Mouse (Mus musculus) stomach, embryonic 15.5 days (tissue): ENCODE measurements around the gene Krt76. TPM values are rescaled to one million over a fixed set of nuclear protein-coding genes. Genes with fewer than 3 reads are reported as not detected.

Experiments used
- ATAC-seq: fragments of 200-750 bp; cut with Nextera tagmentation; 2 replicates; pipeline ENCODE4 v1.8.0; 2017; ENCODE audit warnings: low read depth, moderate number of reproducible peaks, moderate TSS enrichment; ENCODE audit not compliant: insufficient read depth, low FRiP score
- H3K27ac ChIP-seq: fragments of 300-500 bp; sonication (generic); 2 replicates; pipeline ENCODE4 v1.5.1; 2015; ENCODE audit warnings: mild to moderate bottlenecking, inconsistent platforms
- H3K27me3 ChIP-seq: fragments of 300-500 bp; sonication (generic); replicated peaks from 2 replicates; pipeline ENCODE4 v1.6.1; 2015; ENCODE audit warnings: inconsistent platforms
- H3K36me3 ChIP-seq: fragments of 300-500 bp; sonication (generic); 2 replicates; pipeline ENCODE4 v1.6.1; 2015; ENCODE audit warnings: inconsistent platforms
- H3K4me1 ChIP-seq: fragments of 300-500 bp; sonication (generic); 2 replicates; pipeline ENCODE4 v1.6.1; 2015; ENCODE audit warnings: inconsistent platforms
- H3K4me2 ChIP-seq: fragments of 300-500 bp; sonication (generic); 2 replicates; pipeline ENCODE4 v1.6.1; 2015; ENCODE audit warnings: mild to moderate bottlenecking, inconsistent platforms
- H3K4me3 ChIP-seq: fragments of 300-500 bp; sonication (generic); replicated peaks from 2 replicates; pipeline ENCODE4 v1.5.1; 2015; ENCODE audit warnings: inconsistent platforms
- H3K9ac ChIP-seq: fragments of 300-500 bp; sonication (generic); 2 replicates; pipeline ENCODE4 v1.6.1; 2015; ENCODE audit warnings: inconsistent platforms
- H3K9me3 ChIP-seq: fragments of 300-500 bp; sonication (generic); 2 replicates; pipeline ENCODE4 v1.6.1; 2016; ENCODE audit warnings: inconsistent platforms
- WGBS: fragments of 180-500 bp; shearing (Covaris S2); methylation state at CpG from one replicate; pipeline ENCODE4 v1.1.7; 2015; 5-methylcytosine and 5-hydroxymethylcytosine counted together
- polyA plus RNA-seq: library from polyadenylated mRNA; unstranded; fragments of >200 nt; fragmentation: Nextera tagmentation; extraction: Ambion mirVana; gene quantifications from 2 replicates; pipeline ENCODE4 v1.2.1, GENCODE M21; 2015

The Krt76 gene
- not detected in 2 replicates for polyA plus RNA-seq

- Histone ChIP-seq H3K9ac (no peak within 1 kb of the TSS), H3K36me3 (no peaks in the 10 kb centered on the region), H3K9me3 (no peaks in the 10 kb centered on the region), H3K4me2 (no peak within 1 kb of the TSS), H3K4me1 (no peaks in the 10 kb centered on the region), H3K27me3 (no peaks in the 10 kb centered on the region), H3K27ac (no peak within 1 kb of the TSS), H3K4me3 (no peak within 1 kb of the TSS)
- ATAC-seq = no peak
- WGBS = 55% methylated on average over 4 of the region's 4 CpGs
Observed at GRCm38 (mm10) chr15:101892820-101893219, at the start of gene Krt76. Gene Krt76, minus strand, starts transcription at chr15:101892920.

- no peak overlapping the region for H3K27ac ChIP-seq
- 36% methylated on average over 8 of the region's 8 CpGs for WGBS
- no peaks in the 10 kb centered on the region for H3K9me3 ChIP-seq
- ATAC-seq = no peak
- no peak overlapping the region for H3K4me3 ChIP-seq
- H3K36me3 ChIP-seq = no peaks in the 10 kb centered on the region
- no peak overlapping the region for H3K9ac ChIP-seq
- no peaks in the 10 kb centered on the region for H3K27me3 ChIP-seq
- H3K4me1 ChIP-seq = peaks cover 5% of the 10 kb centered on the region; the same call in 1 of the 2 replicates
- H3K4me2 ChIP-seq = no peak overlapping the region
Observed at GRCm38 (mm10) chr15:101941948-101942347, 49.2 kb upstream of the Krt76 start.

- H3K9ac ChIP-seq = no peak within 1 kb of the TSS
- no peak within 1 kb of the TSS for H3K27ac ChIP-seq
- H3K9me3 ChIP-seq = no peaks in the 10 kb centered on the region
- no peak within 1 kb of the TSS for H3K4me2 ChIP-seq
- H3K4me1 ChIP-seq = peaks cover 5% of the 10 kb centered on the region; the same call in 1 of the 2 replicates
- no peak for ATAC-seq
- H3K27me3 ChIP-seq = no peaks in the 10 kb centered on the region
- no peak within 1 kb of the TSS for H3K4me3 ChIP-seq
- no peaks in the 10 kb centered on the region for H3K36me3 ChIP-seq
- 72% methylated on average over 6 of the region's 6 CpGs for WGBS
Observed at GRCm38 (mm10) chr15:101940274-101940829, 47.6 kb upstream of the Krt76 start, which contains the start of gene Krt79. Gene Krt79, minus strand, starts transcription at chr15:101940324.

GRCm38 (mm10) chr15:101938600-101939308 lies 46.0 kb upstream of the Krt76 start:
- no peaks in the 10 kb centered on the region for H3K36me3 ChIP-seq
- no peak overlapping the region for H3K9ac ChIP-seq
- H3K27ac ChIP-seq = no peak overlapping the region
- peak; percentile 28; the same call in 1 of the 2 replicates for ATAC-seq
- H3K27me3 ChIP-seq = no peaks in the 10 kb centered on the region
- no peak overlapping the region for H3K4me3 ChIP-seq
- no peak overlapping the region for H3K4me2 ChIP-seq
- 74% methylated on average over 9 of the region's 9 CpGs for WGBS
- H3K9me3 ChIP-seq = no peaks in the 10 kb centered on the region
- H3K4me1 ChIP-seq = peaks cover 5% of the 10 kb centered on the region; the same call in 1 of the 2 replicates

DNA sequence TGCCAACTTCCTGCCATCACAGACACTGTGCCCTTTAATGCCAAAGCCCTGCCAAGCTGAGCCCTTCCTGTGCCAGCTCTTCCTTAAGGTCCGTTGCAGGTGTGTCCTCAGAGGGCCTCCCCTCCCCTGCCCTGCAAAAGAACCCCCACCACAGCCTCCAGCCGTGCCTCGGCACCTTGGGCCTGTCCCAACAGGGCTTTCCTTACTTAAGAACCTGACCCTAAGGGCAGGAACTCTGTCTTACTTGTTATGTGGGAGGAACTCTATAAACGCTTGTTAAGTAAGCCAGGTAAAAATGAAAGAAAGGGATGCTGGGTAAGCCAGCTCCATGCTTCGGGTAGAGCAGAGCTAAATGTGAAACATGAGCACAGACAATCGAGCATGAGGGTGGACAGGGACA lies 40.3 kb upstream of the Krt76 start:
- no peak overlapping the region for H3K4me2 ChIP-seq
- H3K9me3 ChIP-seq = no peaks in the 10 kb centered on the region
- peaks cover 16% of the 10 kb centered on the region for H3K4me1 ChIP-seq
- H3K36me3 ChIP-seq = no peaks in the 10 kb centered on the region
- no peak for ATAC-seq
- H3K9ac ChIP-seq = no peak overlapping the region
- 64% methylated on average over 6 of the region's 6 CpGs for WGBS
- H3K27me3 ChIP-seq = no peaks in the 10 kb centered on the region
- no peak overlapping the region for H3K4me3 ChIP-seq
- no peak overlapping the region for H3K27ac ChIP-seq

DNA sequence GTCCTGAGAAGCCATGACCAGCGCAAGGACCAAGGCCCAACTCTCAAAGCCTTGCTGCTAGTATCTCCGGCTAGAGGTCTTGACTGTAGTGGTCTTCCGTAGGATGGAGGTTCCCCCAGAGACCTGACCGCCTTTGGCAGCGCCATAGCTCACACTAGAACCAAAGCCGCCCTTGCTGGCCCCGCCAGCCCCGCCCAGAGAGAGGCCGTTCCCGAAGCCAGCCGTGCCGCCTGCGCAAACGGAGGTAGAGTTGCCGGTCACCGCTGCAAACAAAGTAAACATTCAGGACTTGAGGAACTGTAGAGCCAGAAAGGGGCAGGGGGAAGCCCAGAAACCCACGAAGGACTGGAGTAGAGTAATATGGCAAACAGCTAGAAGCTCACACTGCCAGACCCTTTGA lies 36.9 kb upstream of the Krt76 start:
- H3K27ac ChIP-seq = 0 out of 2 replicates have a peak overlapping the region, but pooled peaks have one; percentile 12
- ATAC-seq = peak; percentile 77
- H3K9me3 ChIP-seq = no peaks in the 10 kb centered on the region
- no peak overlapping the region for H3K9ac ChIP-seq
- H3K27me3 ChIP-seq = no peaks in the 10 kb centered on the region
- H3K4me1 ChIP-seq = peaks cover 16% of the 10 kb centered on the region
- H3K36me3 ChIP-seq = no peaks in the 10 kb centered on the region
- WGBS = 3% methylated on average over 17 of the region's 17 CpGs
- peak overlapping the region; percentile 3; the same call in 1 of the 2 replicates for H3K4me3 ChIP-seq
- peak overlapping the region; percentile 36 for H3K4me2 ChIP-seq

- WGBS = 21% methylated on average over 9 of the region's 9 CpGs
- H3K36me3 ChIP-seq = no peaks in the 10 kb centered on the region
- no peak for ATAC-seq
- H3K27ac ChIP-seq = no peak overlapping the region; the same call in 1 of the 2 replicates
- no peaks in the 10 kb centered on the region for H3K9me3 ChIP-seq
- no peaks in the 10 kb centered on the region for H3K27me3 ChIP-seq
- H3K4me2 ChIP-seq = peak overlapping the region; percentile 36
- peak overlapping the region; percentile 3; the same call in 1 of the 2 replicates for H3K4me3 ChIP-seq
- no peak overlapping the region for H3K9ac ChIP-seq
- H3K4me1 ChIP-seq = peaks cover 16% of the 10 kb centered on the region
Observed at GRCm38 (mm10) chr15:101929087-101929486, 36.4 kb upstream of the Krt76 start.

GRCm38 (mm10) chr15:101927340-101928080 lies 34.8 kb upstream of the Krt76 start:
- H3K4me2 ChIP-seq = no peak overlapping the region
- H3K27ac ChIP-seq = no peak overlapping the region
- H3K9ac ChIP-seq = no peak overlapping the region
- peaks cover 16% of the 10 kb centered on the region for H3K4me1 ChIP-seq
- ATAC-seq = no peak
- H3K36me3 ChIP-seq = no peaks in the 10 kb centered on the region
- no peak overlapping the region for H3K4me3 ChIP-seq
- H3K27me3 ChIP-seq = no peaks in the 10 kb centered on the region
- WGBS = 56% methylated on average over 12 of the region's 12 CpGs
- no peaks in the 10 kb centered on the region for H3K9me3 ChIP-seq

DNA sequence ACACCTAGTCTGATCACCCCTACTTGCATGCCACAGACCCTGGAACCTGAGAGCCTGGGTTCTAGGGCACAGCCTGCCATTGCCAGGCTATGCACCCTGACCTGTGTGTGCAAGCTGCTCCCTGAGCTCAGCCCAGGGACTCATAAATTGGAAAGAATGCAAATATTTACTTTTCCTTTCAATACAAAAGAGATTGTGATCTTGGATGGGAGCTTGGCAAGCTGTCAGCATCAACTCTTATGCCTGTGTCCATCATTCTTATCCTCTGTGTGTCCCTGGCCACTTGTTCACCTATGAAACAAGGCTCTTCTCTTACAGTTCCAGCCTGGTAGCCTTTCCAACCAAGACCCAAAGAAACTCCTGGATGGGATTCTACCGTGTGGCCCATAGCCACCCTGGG lies 32.3 kb upstream of the Krt76 start:
- H3K36me3 ChIP-seq = no peaks in the 10 kb centered on the region
- H3K4me1 ChIP-seq = peaks cover 9% of the 10 kb centered on the region
- H3K27me3 ChIP-seq = no peaks in the 10 kb centered on the region
- no peak overlapping the region for H3K4me2 ChIP-seq
- no peak for ATAC-seq
- H3K9me3 ChIP-seq = no peaks in the 10 kb centered on the region
- WGBS = 73% methylated on average over 1 of the region's 1 CpGs
- H3K9ac ChIP-seq = no peak overlapping the region
- H3K27ac ChIP-seq = no peak overlapping the region
- no peak overlapping the region for H3K4me3 ChIP-seq

- no peak within 1 kb of the TSS for H3K4me3 ChIP-seq
- no peak within 1 kb of the TSS for H3K9ac ChIP-seq
- no peaks in the 10 kb centered on the region for H3K9me3 ChIP-seq
- H3K27ac ChIP-seq = no peak within 1 kb of the TSS
- no peaks in the 10 kb centered on the region for H3K36me3 ChIP-seq
- no peak for ATAC-seq
- H3K4me2 ChIP-seq = no peak within 1 kb of the TSS
- WGBS = 67% methylated on average over 11 of the region's 11 CpGs
- no peaks in the 10 kb centered on the region for H3K27me3 ChIP-seq
- H3K4me1 ChIP-seq = peaks cover 5% of the 10 kb centered on the region; the same call in 1 of the 2 replicates
Observed at GRCm38 (mm10) chr15:101924635-101925034, 31.9 kb upstream of the Krt76 start, which contains the start of gene Krt4. Gene Krt4, minus strand, starts transcription at chr15:101924735.

GRCm38 (mm10) chr15:101922296-101922695 lies 29.6 kb upstream of the Krt76 start:
- Histone ChIP-seq H3K9ac (no peak overlapping the region), H3K27me3 (no peaks in the 10 kb centered on the region), H3K36me3 (no peaks in the 10 kb centered on the region), H3K4me2 (no peak overlapping the region), H3K4me1 (no peaks in the 10 kb centered on the region), H3K27ac (no peak overlapping the region), H3K9me3 (no peaks in the 10 kb centered on the region), H3K4me3 (no peak overlapping the region)
- 87% methylated on average over 2 of the region's 2 CpGs for WGBS
- no peak for ATAC-seq

- no peaks in the 10 kb centered on the region for H3K9me3 ChIP-seq
- no peak overlapping the region for H3K4me2 ChIP-seq
- no peak overlapping the region for H3K4me3 ChIP-seq
- H3K27ac ChIP-seq = no peak overlapping the region
- ATAC-seq = no peak
- no peaks in the 10 kb centered on the region for H3K27me3 ChIP-seq
- no peaks in the 10 kb centered on the region for H3K36me3 ChIP-seq
- no peaks in the 10 kb centered on the region for H3K4me1 ChIP-seq
- WGBS = 58% methylated on average over 2 of the region's 2 CpGs
- no peak overlapping the region for H3K9ac ChIP-seq
Observed at GRCm38 (mm10) chr15:101916072-101916471, 23.4 kb upstream of the Krt76 start.
